Mouse (Mus musculus): Measurements from ENCODE around the gene Ifna14.

DNA sequence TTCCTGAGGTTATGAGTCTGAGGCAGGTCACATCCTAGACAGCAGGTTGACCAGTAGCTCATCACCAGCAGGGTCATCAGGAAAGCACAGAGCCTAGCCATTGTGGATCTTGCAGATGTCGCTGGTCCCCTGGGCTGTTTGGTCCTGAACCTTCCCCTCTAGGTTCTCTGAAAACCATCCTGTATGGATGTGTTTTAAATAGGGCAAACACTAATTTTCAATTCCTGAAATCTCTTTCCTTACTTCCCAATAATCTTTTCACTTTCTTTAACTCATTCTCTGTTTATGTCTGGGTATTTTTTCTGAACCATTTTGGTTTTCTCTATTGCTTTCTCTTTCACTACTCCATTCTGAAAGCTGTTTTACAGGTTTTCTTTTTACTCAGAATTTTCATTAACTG is at the start of gene Ifna14:
- TF ChIP-seq CTCF (IDR thresholded peaks at IDR 0.05; ENCODE audit: low read depth, low read length): no peak
- no peak for TF ChIP-seq GATA1 (IDR thresholded peaks at IDR 0.05; ENCODE audit: borderline replicate concordance, low read length)

Measured in G1E (cell line).